Mouse (Mus musculus) heart, adult 11 months (tissue): ENCODE measurements around the gene Akt2.

Source experiments
- DNase-seq: peaks from one replicate; pipeline ENCODE4 v3.0.0; 2022

The Akt2 gene

GRCm38 (mm10) chr7:27591266-27592216 is at the start of gene Akt2:
Gene Akt2, plus strand, starts transcription at chr7:27591552.
- peak; percentile 100 for DNase-seq

DNA sequence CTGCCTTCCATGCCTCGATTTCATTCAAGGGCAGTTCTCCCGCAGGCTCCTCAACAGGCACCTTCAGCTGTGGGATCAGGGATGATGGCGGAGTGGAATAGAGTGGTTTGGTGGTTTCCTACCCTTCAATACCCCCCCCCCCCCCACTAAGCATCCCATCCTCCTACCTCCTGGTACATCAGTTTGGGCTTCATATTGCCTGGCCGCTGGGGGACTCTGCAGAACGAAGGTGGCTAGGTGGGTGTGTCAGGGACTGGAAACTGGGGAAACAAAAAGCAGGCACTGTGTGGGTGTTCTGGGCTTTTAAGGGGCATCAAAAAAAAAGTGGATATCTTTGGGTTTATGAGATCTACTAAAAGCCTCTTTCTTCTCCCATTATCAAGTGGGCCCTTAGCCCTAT is 49.4 kb upstream of the Akt2 start:
- no peak for DNase-seq

GRCm38 (mm10) chr7:27542392-27543033 is 48.8 kb upstream of the Akt2 start:
- DNase-seq: peak; percentile 98

DNA sequence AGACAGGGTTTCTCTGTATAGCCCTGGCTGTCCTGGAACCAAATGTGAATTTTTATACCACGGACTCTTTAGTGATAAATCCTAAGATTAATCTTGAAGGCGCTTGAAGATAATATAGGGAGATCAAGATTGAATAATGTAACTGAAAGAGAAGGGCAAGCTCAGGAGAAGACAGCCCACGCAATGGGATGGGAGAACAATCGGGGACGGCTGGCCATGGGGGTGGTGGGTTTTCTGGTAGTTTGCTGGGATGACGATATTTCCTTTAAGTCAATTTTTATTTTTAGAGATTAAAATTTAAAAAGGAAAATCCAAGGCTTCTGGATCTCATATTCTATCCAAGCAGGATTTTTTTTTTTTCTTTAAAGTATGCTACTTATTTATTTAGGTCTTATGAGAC is 48.3 kb upstream of the Akt2 start:
- DNase-seq: no peak

- no peak for DNase-seq
Observed at GRCm38 (mm10) chr7:27543851-27544250, 47.5 kb upstream of the Akt2 start.

DNA sequence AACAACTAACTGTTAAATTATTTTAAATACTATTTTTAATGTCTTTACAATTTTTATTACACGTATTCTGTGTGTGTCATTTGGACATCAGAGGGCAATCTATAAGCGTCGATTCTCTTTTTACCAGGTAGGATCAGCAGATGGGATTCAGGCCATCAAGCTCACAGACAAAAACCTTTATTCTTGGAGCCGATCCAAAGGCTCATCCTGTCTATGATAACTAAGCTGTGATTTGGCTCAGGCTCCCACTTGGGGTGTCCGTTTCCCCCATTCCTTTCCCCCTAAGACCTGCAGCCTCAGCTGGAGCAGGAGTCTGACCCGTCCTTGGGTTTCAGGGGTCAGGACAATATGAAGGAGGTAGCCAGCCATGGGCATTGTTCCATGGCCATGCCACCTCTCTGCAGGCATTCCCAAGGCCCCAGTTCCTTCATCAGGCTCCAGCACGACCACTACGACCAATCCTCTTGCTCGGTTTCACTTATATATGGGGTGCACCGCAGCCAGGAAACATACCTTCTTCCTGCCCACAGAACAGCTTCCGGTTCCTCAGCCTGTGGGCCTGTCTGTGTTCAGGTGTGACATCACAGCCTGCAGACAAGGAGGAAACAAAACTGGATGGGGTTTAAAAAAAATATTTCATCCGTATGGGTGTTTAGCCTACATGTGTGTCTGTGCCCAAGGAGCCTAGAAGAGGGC is 46.5 kb upstream of the Akt2 start:
- no peak for DNase-seq

- no peak for DNase-seq
Observed at GRCm38 (mm10) chr7:27549597-27549996, 41.8 kb upstream of the Akt2 start.

DNA sequence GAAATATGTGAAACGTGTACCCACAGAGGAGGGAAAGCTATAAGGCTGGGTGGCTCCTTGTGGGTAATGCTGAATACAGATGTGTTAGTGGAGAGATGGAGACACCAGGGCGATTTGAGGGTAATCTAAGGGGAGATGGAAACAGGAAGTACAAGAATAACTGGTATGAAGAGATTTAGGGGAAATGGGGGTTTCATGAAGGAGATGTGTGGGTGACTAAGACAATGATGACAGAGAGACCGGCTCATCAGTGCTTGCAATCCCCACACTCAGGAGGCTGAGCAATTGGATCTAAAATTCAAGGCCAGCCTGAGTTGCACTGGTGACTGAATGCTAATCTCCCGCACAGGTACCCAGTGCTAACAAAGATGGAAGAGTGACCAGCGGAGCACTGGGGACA is 39.3 kb upstream of the Akt2 start:
- DNase-seq: no peak

- DNase-seq: peak; percentile 100
Observed at GRCm38 (mm10) chr7:27552931-27553513, 38.3 kb upstream of the Akt2 start, which contains the start of the genes Pld3 and 2310022A10Rik. Gene Pld3, minus strand, starts transcription at chr7:27553218. Gene 2310022A10Rik, plus strand, starts transcription at chr7:27553233.

- DNase-seq: peak; percentile 97
Observed at GRCm38 (mm10) chr7:27560291-27560887, 31.0 kb upstream of the Akt2 start.

- DNase-seq: no peak
Observed at GRCm38 (mm10) chr7:27560978-27561377, 30.4 kb upstream of the Akt2 start.

- peak; percentile 96 for DNase-seq
Observed at GRCm38 (mm10) chr7:27569580-27570224, 21.6 kb upstream of the Akt2 start.

GRCm38 (mm10) chr7:27572133-27572532 is 19.2 kb upstream of the Akt2 start:
- DNase-seq: no peak

DNA sequence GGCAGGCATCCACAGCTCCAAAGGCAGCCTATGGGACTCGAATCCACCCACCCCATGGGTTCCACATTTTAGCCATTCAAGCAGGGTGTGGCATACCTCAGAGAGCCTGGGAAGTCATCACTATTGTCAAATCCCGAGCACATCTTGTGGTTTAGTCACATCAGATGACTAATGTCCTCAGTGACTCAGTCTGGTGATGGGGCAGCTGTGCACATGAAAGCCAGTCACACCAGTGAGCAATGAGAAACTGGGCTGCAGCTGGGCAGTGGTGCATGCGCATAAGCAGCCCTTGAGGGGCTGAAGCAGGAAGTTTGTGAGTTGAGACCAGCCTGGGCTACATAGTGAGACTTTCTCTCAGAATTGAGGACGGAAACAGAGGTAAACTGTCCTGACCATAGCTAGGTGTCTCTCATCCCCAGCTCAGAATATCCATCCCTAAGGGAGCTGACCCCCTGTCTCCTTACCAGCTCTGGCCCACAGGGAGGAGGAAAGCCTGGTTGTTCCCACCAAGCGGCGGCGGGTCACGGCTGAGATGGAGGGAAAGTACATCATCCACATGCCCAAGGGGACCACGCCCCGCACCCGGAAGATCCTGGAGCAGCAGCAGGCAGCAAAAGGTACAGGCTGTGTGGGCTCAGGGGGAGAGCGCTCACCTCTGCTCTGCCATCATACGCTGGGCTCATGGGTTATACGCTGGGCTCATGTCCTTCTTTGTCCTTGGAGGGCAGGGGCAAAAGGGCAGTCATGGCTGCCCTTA is 17.1 kb upstream of the Akt2 start:
- DNase-seq: no peak

GRCm38 (mm10) chr7:27576914-27577313 is 14.4 kb upstream of the Akt2 start:
- DNase-seq: no peak

GRCm38 (mm10) chr7:27577589-27577988 is 13.8 kb upstream of the Akt2 start:
- DNase-seq: no peak

- peak; percentile 93 for DNase-seq
Observed at GRCm38 (mm10) chr7:27578465-27578864, 12.9 kb upstream of the Akt2 start.

DNA sequence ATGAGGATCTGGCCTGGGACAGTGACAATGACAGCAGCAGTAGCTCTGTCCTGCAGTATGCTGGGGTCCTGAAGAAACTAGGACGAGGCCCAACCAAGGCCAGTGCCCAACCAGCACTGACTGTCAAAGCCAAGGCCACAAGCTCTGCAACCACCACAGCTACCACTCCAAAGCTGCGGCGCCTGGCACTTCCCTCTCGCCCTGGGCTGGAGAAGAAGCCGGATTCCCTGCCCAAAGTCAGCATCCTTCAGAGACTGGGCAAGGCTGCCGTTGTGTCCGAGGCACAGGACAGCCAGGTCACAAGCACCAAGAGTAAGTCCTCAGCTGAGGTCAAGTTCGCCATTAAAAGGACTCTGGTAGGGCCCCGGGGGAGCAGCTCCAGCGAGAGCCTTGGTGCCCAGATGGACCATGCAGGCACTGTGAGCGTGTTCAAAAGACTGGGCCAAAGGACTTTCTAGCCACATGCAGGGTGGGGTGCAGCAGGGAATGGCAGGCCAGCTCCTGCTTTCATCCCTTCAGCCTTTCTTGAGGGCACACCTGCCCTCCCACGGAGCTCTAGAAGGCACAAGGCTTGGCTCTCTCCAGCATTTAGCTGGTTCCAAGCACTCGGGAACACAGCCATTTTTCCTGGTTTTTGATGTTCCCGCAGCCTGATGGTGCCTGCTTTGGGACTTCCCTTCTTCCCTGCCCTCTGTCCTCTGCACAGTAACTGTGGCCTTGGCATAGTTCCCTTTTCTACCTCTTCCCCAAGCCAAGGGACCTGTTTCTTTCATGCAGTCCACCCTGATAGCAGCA is 10.8 kb upstream of the Akt2 start:
- no peak for DNase-seq

DNA sequence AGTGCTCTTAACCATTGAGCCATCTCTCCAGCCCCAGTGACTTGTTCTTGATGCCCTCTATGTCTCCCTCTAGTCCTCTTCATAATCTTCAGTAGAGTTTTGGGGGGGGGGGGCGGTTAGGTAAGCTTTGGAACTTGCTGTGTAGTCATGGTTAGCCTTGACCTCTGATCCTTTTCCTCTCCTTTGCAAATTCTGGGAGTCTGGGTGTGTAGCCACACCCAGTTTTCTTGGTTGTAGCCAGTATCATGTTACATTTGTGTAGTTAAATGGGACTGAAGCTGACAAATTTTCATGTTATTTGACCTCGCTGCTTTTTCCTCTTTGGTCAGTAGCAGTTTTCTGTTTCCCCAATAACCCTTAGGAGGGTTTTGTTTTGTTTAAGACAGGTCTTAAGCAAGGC is 4.5 kb upstream of the Akt2 start:
- DNase-seq: no peak

DNA sequence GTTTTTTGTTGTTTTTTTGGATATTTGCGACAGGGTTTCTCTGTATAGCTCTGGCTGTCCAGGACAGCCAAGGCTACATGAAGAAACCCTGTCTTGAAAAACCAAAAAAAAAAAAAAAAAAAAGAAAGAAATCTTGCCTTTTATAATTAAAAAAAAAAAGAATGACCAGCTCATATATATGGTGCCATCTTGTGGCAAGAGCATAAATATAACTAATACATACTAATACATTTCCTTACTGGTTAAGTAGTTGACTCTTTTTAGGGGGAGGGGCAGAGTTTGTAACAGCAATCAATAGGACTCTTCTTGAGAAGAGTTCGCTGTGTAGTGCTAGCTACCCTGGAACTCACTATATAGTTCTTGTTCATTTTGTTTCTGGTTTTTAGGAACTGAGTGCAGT is 3.6 kb upstream of the Akt2 start:
- no peak for DNase-seq
